Mouse (Mus musculus): ENCODE results near the gene A730071L15Rik. TPM values are rescaled to one million over a fixed set of nuclear protein-coding genes. Genes with fewer than 3 reads are reported as not detected.
A peak's percentile ranks its signal among the peaks of the same experiment; 100 is the strongest.

A730071L15Rik gene
- 0.11 TPM in 1 of 2 replicates, not detected in the other for polyA plus RNA-seq (2012; rRNA removed)

GRCm38 (mm10) chr11:6199410-6200086, at the start of gene A730071L15Rik:
TSS of gene A730071L15Rik (plus strand) at chr11:6200029.
- under 1% methylated on average over 35 of the region's 35 CpGs for WGBS
- H3K4me1 ChIP-seq (ENCODE audit: control insufficient read depth, insufficient read depth, low read length) = peaks cover 8% of the 10 kb centered on the region
- H3K4me3 ChIP-seq (replicated peaks; ENCODE audit: extremely low read depth, low read depth, low read length) = peak within 1 kb of the TSS; percentile 75
- TF ChIP-seq POLR2A (IDR thresholded peaks at IDR 0.05; ENCODE audit: borderline replicate concordance, extremely low read depth, low read depth, low read length) (no peak), CTCF (IDR thresholded peaks at IDR 0.05; ENCODE audit: insufficient read depth, low read length) (no peak)
- DNase-seq = no peak

- peaks cover 9% of the 10 kb centered on the region for H3K4me1 ChIP-seq (ENCODE audit: control insufficient read depth, insufficient read depth, low read length)
- TF ChIP-seq POLR2A (IDR thresholded peaks at IDR 0.05; ENCODE audit: borderline replicate concordance, extremely low read depth, low read depth, low read length) = no peak
- no peak for TF ChIP-seq CTCF (IDR thresholded peaks at IDR 0.05; ENCODE audit: insufficient read depth, low read length)
- DNase-seq = no peak
- no peak overlapping the region for H3K4me3 ChIP-seq (replicated peaks; ENCODE audit: extremely low read depth, low read depth, low read length)
- 80% methylated on average over 4 of the region's 4 CpGs for WGBS
Observed at GRCm38 (mm10) chr11:6152864-6153263, 47.0 kb upstream of the A730071L15Rik start.

GRCm38 (mm10) chr11:6154211-6154701, 45.6 kb upstream of the A730071L15Rik start:
- no peak for DNase-seq
- 56% methylated on average over 3 of the region's 3 CpGs for WGBS
- TF ChIP-seq CTCF (IDR thresholded peaks at IDR 0.05; ENCODE audit: insufficient read depth, low read length) = no peak
- no peak for TF ChIP-seq POLR2A (IDR thresholded peaks at IDR 0.05; ENCODE audit: borderline replicate concordance, extremely low read depth, low read depth, low read length)
- Histone ChIP-seq H3K4me1 (ENCODE audit: control insufficient read depth, insufficient read depth, low read length) (peaks cover 9% of the 10 kb centered on the region), H3K4me3 (replicated peaks; ENCODE audit: extremely low read depth, low read depth, low read length) (no peak overlapping the region)

GRCm38 (mm10) chr11:6156651-6157050, 43.2 kb upstream of the A730071L15Rik start:
- Histone ChIP-seq H3K4me3 (replicated peaks; ENCODE audit: extremely low read depth, low read depth, low read length) (no peak overlapping the region), H3K4me1 (ENCODE audit: control insufficient read depth, insufficient read depth, low read length) (peaks cover 14% of the 10 kb centered on the region)
- DNase-seq = no peak
- WGBS = 64% methylated on average over 5 of the region's 5 CpGs
- TF ChIP-seq CTCF (IDR thresholded peaks at IDR 0.05; ENCODE audit: insufficient read depth, low read length) (no peak), POLR2A (IDR thresholded peaks at IDR 0.05; ENCODE audit: borderline replicate concordance, extremely low read depth, low read depth, low read length) (no peak)

GRCm38 (mm10) chr11:6157119-6157518, 42.7 kb upstream of the A730071L15Rik start:
- H3K4me3 ChIP-seq (replicated peaks; ENCODE audit: extremely low read depth, low read depth, low read length) = no peak overlapping the region
- peaks cover 14% of the 10 kb centered on the region for H3K4me1 ChIP-seq (ENCODE audit: control insufficient read depth, insufficient read depth, low read length)
- WGBS = 70% methylated on average over 5 of the region's 5 CpGs
- DNase-seq = no peak
- no peak for TF ChIP-seq CTCF (IDR thresholded peaks at IDR 0.05; ENCODE audit: insufficient read depth, low read length)
- no peak for TF ChIP-seq POLR2A (IDR thresholded peaks at IDR 0.05; ENCODE audit: borderline replicate concordance, extremely low read depth, low read depth, low read length)

GRCm38 (mm10) chr11:6158515-6158914, 41.3 kb upstream of the A730071L15Rik start:
- no peak overlapping the region for H3K4me3 ChIP-seq (replicated peaks; ENCODE audit: extremely low read depth, low read depth, low read length)
- H3K4me1 ChIP-seq (ENCODE audit: control insufficient read depth, insufficient read depth, low read length) = peaks cover 14% of the 10 kb centered on the region
- no peak for DNase-seq
- no peak for TF ChIP-seq POLR2A (IDR thresholded peaks at IDR 0.05; ENCODE audit: borderline replicate concordance, extremely low read depth, low read depth, low read length)
- TF ChIP-seq CTCF (IDR thresholded peaks at IDR 0.05; ENCODE audit: insufficient read depth, low read length) = no peak
- 93% methylated on average over 1 of the region's 1 CpGs for WGBS

GRCm38 (mm10) chr11:6159704-6160275, 40.0 kb upstream of the A730071L15Rik start:
- Histone ChIP-seq H3K4me3 (replicated peaks; ENCODE audit: extremely low read depth, low read depth, low read length) (no peak overlapping the region), H3K4me1 (ENCODE audit: control insufficient read depth, insufficient read depth, low read length) (peaks cover 14% of the 10 kb centered on the region)
- DNase-seq = no peak
- WGBS = 74% methylated on average over 4 of the region's 4 CpGs
- no peak for TF ChIP-seq CTCF (IDR thresholded peaks at IDR 0.05; ENCODE audit: insufficient read depth, low read length)
- no peak for TF ChIP-seq POLR2A (IDR thresholded peaks at IDR 0.05; ENCODE audit: borderline replicate concordance, extremely low read depth, low read depth, low read length)

- TF ChIP-seq POLR2A (IDR thresholded peaks at IDR 0.05; ENCODE audit: borderline replicate concordance, extremely low read depth, low read depth, low read length) (no peak), CTCF (IDR thresholded peaks at IDR 0.05; ENCODE audit: insufficient read depth, low read length) (no peak)
- no peak for DNase-seq
- peaks cover 19% of the 10 kb centered on the region for H3K4me1 ChIP-seq (ENCODE audit: control insufficient read depth, insufficient read depth, low read length)
- H3K4me3 ChIP-seq (replicated peaks; ENCODE audit: extremely low read depth, low read depth, low read length) = no peak overlapping the region
- 65% methylated on average over 3 of the region's 3 CpGs for WGBS
Observed at GRCm38 (mm10) chr11:6160663-6161271, 39.1 kb upstream of the A730071L15Rik start.

- H3K4me1 ChIP-seq (ENCODE audit: control insufficient read depth, insufficient read depth, low read length) = peaks cover 18% of the 10 kb centered on the region
- no peak for TF ChIP-seq CTCF (IDR thresholded peaks at IDR 0.05; ENCODE audit: insufficient read depth, low read length)
- no peak for TF ChIP-seq POLR2A (IDR thresholded peaks at IDR 0.05; ENCODE audit: borderline replicate concordance, extremely low read depth, low read depth, low read length)
- DNase-seq = no peak
- H3K4me3 ChIP-seq (replicated peaks; ENCODE audit: extremely low read depth, low read depth, low read length) = no peak overlapping the region
Observed at GRCm38 (mm10) chr11:6161549-6161948, 38.3 kb upstream of the A730071L15Rik start.

Data from lung, adult 2 months (tissue).